Mouse (Mus musculus): Measurements from ENCODE around the gene Tfrc.
A peak's percentile ranks its signal among the peaks of the same experiment; 100 is the strongest.

Gene Tfrc

GRCm38 (mm10) chr16:32608712-32609400 lies at the start of gene Tfrc:
Tfrc (plus strand) TSS chr16:32608920.
- peak; percentile 99 for DNase-seq (ENCODE audit: low spot score)

- no peak for DNase-seq (ENCODE audit: low spot score)
Observed at GRCm38 (mm10) chr16:32559493-32559892, 49.2 kb upstream of the Tfrc start.

GRCm38 (mm10) chr16:32563056-32563793 lies 45.5 kb upstream of the Tfrc start:
- DNase-seq (ENCODE audit: low spot score): no peak

GRCm38 (mm10) chr16:32567282-32567681 lies 41.4 kb upstream of the Tfrc start:
- no peak for DNase-seq (ENCODE audit: low spot score)

DNA sequence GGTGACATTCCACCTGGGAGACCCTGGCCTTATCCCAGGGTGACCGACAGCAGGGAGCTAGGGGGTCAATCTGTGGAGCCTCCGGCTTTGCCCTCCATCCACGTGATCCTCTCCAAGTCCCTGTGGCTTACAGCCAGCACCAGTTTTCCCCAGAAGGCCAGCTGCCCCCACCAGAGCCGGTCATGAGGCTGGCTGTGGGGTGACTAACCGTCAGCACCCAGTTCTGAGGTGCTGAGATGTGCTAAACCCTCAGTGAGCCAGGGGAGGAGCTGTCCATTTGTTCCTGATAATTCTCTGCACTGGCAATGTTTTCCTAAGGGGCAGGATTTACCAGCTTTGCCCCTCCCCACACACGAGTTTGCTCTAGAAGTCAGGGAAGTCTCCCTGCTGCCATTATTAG lies 40.3 kb upstream of the Tfrc start:
- no peak for DNase-seq (ENCODE audit: low spot score)

- no peak for DNase-seq (ENCODE audit: low spot score)
Observed at GRCm38 (mm10) chr16:32570042-32570441, 38.7 kb upstream of the Tfrc start.

- DNase-seq (ENCODE audit: low spot score): no peak
Observed at GRCm38 (mm10) chr16:32572528-32572927, 36.2 kb upstream of the Tfrc start.

DNA sequence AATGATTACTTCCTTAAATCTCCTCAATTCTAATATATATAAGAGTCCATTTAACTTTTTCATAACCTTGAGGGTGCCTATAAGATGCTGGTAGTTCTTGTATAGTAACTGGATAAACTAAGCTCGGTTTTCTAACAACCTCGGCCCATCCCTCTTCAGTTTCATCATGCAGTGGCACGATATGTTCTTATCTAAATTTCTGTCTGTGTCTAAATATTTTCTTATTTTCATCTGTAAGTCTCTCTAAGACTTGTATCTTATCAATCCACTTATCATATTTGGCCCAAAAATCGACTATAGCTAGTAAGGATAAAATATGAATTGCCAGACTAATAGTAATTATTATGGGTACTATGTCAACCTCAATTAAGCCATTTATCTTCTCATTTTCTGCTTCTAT lies 22.2 kb upstream of the Tfrc start:
- DNase-seq (ENCODE audit: low spot score): no peak

- no peak for DNase-seq (ENCODE audit: low spot score)
Observed at GRCm38 (mm10) chr16:32588568-32588967, 20.2 kb upstream of the Tfrc start.

GRCm38 (mm10) chr16:32591521-32591920 lies 17.2 kb upstream of the Tfrc start:
- DNase-seq (ENCODE audit: low spot score): no peak

DNA sequence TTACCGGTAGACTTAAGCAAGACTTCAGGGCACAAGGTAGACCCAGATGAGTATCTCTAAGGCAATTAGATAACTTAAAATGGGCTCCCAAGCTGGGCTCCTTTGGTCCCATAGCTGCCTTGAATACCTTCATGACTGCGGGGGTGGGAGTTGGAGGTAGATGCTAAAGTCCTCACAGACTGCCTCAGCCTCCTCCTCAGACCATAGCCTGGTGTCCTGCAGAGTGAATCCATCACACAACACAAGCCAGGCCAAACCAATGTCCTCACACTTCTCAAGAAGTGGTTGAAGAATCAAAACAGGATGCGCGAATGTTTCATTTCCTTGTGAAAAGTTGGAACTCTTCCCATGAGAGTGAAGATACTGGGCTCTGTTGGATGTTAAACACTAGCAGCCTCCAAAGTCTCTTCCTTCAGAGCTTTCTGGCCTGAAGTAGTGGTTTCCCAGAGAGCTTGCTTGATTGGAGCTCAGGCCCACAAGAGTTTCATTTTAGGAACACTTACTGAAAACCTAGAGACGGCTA lies 15.4 kb upstream of the Tfrc start:
- DNase-seq (ENCODE audit: low spot score): no peak

GRCm38 (mm10) chr16:32593916-32594315 lies 14.8 kb upstream of the Tfrc start:
- DNase-seq (ENCODE audit: low spot score): no peak

DNA sequence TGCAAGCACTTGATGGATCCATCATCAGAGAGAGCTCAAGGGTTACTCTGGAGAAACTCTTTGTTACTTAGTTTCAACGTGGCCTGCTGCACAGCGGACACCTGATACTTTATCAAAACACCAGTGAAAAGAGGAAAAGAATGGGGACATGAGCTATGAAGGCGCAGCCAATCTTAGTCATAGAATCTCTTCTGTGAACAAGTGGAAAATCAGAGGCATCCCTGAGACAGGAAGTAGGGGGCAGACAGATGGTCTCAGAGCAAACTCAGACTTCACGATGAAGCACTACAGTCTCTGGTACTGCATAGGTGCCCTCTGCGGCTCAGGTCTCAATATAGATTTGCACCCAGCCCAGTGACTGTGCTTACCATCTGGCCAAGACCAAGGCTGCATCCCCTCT lies 14.0 kb upstream of the Tfrc start:
- DNase-seq (ENCODE audit: low spot score): no peak

- no peak for DNase-seq (ENCODE audit: low spot score)
Observed at GRCm38 (mm10) chr16:32595142-32595855, 13.4 kb upstream of the Tfrc start.

- peak; percentile 29 for DNase-seq (ENCODE audit: low spot score)
Observed at GRCm38 (mm10) chr16:32597909-32598381, 10.8 kb upstream of the Tfrc start.

DNA sequence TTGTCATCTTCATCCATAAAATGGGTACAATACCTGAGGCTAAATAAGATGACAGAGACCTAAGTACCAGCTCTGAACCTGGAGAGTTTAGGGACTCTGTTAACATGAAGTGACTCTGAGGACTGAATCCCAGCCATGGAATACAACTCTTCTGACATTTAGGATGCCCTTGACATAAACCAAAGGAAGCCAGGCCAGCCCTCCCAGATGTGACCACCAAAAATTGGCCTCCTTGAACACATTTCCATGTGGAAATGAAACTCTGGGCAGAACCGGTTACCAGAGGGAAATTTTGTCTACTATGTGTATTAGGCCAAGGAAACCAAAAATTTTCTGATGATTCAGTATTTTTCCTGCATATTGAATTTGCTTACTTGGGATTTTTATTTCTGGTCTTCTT lies 9.6 kb upstream of the Tfrc start:
- no peak for DNase-seq (ENCODE audit: low spot score)

DNA sequence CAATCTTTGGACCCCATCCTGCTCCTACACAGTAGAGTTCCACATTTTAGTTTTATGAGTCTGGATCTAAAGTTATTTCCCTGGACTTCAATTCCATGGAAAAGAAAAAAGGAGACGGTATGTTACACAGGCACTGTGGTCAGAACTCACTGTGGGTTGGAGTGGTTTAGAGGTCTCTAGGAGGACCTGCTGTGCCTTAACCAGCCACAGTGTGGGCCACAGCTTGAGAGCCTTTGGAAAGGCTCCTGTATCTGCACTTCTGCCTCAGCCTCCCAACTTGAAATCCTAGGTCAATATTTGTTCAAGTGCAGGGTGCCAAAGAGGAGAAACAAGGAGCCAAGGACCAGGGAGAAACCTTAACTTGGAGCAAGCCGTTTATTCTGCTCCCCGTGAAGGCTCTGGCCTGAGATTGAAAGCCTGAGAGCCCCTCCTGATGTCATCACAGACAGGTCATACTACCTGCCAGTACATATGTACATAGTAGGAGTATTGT lies 6.5 kb upstream of the Tfrc start:
- no peak for DNase-seq (ENCODE audit: low spot score)

DNA sequence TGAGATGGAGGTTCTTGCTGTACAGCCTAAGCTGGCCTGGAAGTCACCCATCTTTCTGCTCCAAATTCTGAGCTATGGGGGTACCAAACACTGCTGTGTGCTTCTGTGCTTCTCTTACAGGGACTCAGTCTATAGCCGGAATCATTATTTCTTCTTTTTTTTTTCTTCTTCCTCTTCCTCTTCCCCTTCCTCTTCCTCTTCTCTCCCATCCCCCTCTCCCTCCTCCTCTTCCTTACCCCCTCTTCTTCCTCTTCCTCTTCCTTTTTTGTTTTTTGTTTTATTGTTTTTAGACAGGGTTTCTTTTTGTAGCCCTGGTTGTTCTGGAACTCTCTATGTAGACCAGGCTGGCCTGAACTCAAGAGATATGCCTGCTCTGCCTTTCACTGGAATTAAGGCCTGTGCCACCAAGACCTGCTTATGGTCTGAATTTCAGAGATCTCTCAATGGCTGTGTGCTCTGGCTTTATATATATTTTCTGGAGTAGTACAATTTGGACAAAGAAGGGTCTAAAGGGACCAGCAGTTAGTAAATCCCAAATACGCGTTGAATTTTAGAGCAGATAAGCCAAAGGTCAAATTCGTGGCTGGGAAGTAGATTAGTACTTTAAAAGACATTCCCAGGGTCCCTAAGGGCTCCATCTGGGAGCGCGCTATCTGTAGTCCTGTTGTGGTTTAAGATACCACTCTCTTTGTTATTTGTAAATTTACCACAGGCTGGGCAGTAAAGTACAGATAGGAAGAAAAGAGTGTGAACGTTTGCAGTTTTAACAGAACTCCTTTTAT lies 967 bp upstream of the Tfrc start:
- no peak for DNase-seq (ENCODE audit: low spot score)

DNA sequence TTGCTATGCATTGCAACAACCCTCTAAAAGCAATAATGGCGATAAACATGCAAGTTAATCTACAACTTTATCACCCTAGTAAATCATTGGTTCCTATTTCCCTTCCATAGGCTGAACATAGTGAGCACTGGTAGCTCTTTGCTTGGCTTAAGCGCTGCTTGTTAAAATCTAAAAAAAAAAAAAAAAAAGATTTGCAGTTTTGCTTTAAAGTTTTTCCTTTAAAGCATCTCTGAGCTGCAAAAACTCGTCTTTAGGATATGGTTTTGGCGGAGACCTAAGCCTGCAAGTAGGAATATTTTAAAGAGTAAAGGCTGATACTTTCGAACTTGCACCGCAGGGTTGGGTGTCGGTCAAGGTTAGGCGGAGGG lies 392 bp upstream of the Tfrc start:
- DNase-seq (ENCODE audit: low spot score): no peak

GRCm38 (mm10) chr16:32609401-32609779 lies 670 bp downstream of the Tfrc start:
- DNase-seq (ENCODE audit: low spot score): no peak

DNA sequence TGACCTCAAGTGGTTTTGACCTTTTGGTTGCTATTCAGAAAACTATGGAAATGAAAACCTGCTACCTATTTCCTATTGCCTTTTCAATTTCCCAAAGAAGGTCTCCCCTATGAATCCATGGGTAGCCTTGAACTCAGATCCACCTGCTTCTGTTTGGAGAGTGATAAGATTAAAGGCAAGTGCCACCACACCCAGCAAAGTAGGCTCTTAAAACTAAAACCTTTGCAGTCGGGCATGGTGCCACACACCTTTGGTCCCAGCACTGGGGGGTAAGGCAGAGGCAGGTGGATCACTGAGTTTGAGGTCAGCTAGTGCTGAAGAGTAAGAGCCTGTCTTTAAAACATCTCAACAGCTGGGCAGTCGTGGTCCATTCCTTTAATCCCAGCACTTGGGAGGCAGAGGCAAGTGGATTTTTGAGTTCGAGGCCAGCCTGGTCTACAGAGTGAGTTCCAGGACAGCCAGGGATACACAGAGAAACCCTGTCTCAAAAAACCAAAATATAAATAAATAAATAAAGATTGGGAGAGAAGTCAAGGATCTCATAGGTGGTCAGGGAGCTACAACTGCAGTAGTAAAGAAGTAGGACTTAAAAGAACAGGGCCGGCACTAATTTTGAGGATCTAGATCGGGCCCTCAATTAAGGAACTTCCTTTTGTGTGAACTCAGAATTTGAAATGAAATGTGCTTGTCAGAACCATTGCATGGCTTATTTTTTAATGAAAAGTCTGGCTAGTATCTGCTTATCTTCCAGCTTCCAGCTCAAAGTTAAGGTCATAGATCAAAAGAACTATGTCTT lies 1.9 kb downstream of the Tfrc start:
- no peak for DNase-seq (ENCODE audit: low spot score)

All from testis, postnatal 14 days (tissue).